Mouse (Mus musculus): ENCODE data around the gene Nrbp1. TPM values are rescaled to one million over a fixed set of nuclear protein-coding genes. Genes with fewer than 3 reads are reported as not detected.
"Not testable (repeated sequence)": the region's sequence is repeated elsewhere in the genome, so short reads cannot be mapped to it uniquely, and the experiment has no call there.

Nrbp1 gene
- polyA plus RNA-seq, 1 experiment from 2014 or later = 182 TPM

- ATAC-seq (ENCODE audit: low FRiP score, low TSS enrichment) = no peak
- no peak overlapping the region for H3K4me3 ChIP-seq (ENCODE audit: low read length)
- H3K4me1 ChIP-seq (ENCODE audit: insufficient read depth, low read length) = peaks cover 21% of the 10 kb centered on the region
- H3K36me3 ChIP-seq (ENCODE audit: insufficient read depth, low read length) = peaks cover 57% of the 10 kb centered on the region
- peaks cover 6% of the 10 kb centered on the region for H3K9me3 ChIP-seq (ENCODE audit: low read length)
- WGBS = 92% methylated on average over 6 of the region's 6 CpGs
- no peak overlapping the region for H3K4me2 ChIP-seq (replicated peaks; ENCODE audit: low read depth, low read length)
- H3K27me3 ChIP-seq (ENCODE audit: insufficient read depth, low read length) = no peaks in the 10 kb centered on the region
- H3K27ac ChIP-seq (ENCODE audit: low read length) = no peak overlapping the region
- no peak overlapping the region for H3K9ac ChIP-seq (replicated peaks; ENCODE audit: low read length)
Observed at GRCm38 (mm10) chr5:31204421-31204820, 36.2 kb upstream of the Nrbp1 start.

- H3K9me3 ChIP-seq (ENCODE audit: low read length); H3K4me3 ChIP-seq (ENCODE audit: low read length); H3K27me3 ChIP-seq (ENCODE audit: insufficient read depth, low read length); H3K4me1 ChIP-seq (ENCODE audit: insufficient read depth, low read length); H3K36me3 ChIP-seq (ENCODE audit: insufficient read depth, low read length); H3K27ac ChIP-seq (ENCODE audit: low read length); H3K9ac ChIP-seq (replicated peaks; ENCODE audit: low read length); H3K4me2 ChIP-seq (replicated peaks; ENCODE audit: low read depth, low read length); ATAC-seq (ENCODE audit: low FRiP score, low TSS enrichment): not testable (repeated sequence)
- WGBS = 89% methylated on average over 6 of the region's 6 CpGs
Observed at GRCm38 (mm10) chr5:31216554-31216953, 24.1 kb upstream of the Nrbp1 start.

GRCm38 (mm10) chr5:31218294-31218693, 22.4 kb upstream of the Nrbp1 start:
- Histone ChIP-seq H3K27ac (ENCODE audit: low read length) (no peak overlapping the region), H3K36me3 (ENCODE audit: insufficient read depth, low read length) (no peaks in the 10 kb centered on the region), H3K4me1 (ENCODE audit: insufficient read depth, low read length) (peaks cover 8% of the 10 kb centered on the region), H3K4me3 (ENCODE audit: low read length) (no peak overlapping the region), H3K9me3 (ENCODE audit: low read length) (no peaks in the 10 kb centered on the region), H3K4me2 (replicated peaks; ENCODE audit: low read depth, low read length) (no peak overlapping the region), H3K27me3 (ENCODE audit: insufficient read depth, low read length) (no peaks in the 10 kb centered on the region), H3K9ac (replicated peaks; ENCODE audit: low read length) (no peak overlapping the region)
- no peak for ATAC-seq (ENCODE audit: low FRiP score, low TSS enrichment)
- WGBS = 55% methylated on average over 7 of the region's 7 CpGs

- H3K36me3 ChIP-seq (ENCODE audit: insufficient read depth, low read length) = no peaks in the 10 kb centered on the region
- H3K4me1 ChIP-seq (ENCODE audit: insufficient read depth, low read length) = peaks cover 8% of the 10 kb centered on the region
- no peaks in the 10 kb centered on the region for H3K9me3 ChIP-seq (ENCODE audit: low read length)
- H3K9ac ChIP-seq (replicated peaks; ENCODE audit: low read length) = no peak overlapping the region
- H3K27me3 ChIP-seq (ENCODE audit: insufficient read depth, low read length) = no peaks in the 10 kb centered on the region
- H3K27ac ChIP-seq (ENCODE audit: low read length) = no peak overlapping the region
- H3K4me3 ChIP-seq (ENCODE audit: low read length) = peak overlapping the region; percentile 86
- 3% methylated on average over 2 of the region's 2 CpGs for WGBS
- peak overlapping the region; percentile 80 for H3K4me2 ChIP-seq (replicated peaks; ENCODE audit: low read depth, low read length)
- ATAC-seq (ENCODE audit: low FRiP score, low TSS enrichment) = no peak
Observed at GRCm38 (mm10) chr5:31219070-31219469, 21.6 kb upstream of the Nrbp1 start.

GRCm38 (mm10) chr5:31219474-31219873, 21.2 kb upstream of the Nrbp1 start:
- Histone ChIP-seq H3K27ac (ENCODE audit: low read length) (peak overlapping the region; percentile 92), H3K9ac (replicated peaks; ENCODE audit: low read length) (peak overlapping the region; percentile 90), H3K4me3 (ENCODE audit: low read length) (peak overlapping the region; percentile 86), H3K27me3 (ENCODE audit: insufficient read depth, low read length) (no peaks in the 10 kb centered on the region), H3K4me2 (replicated peaks; ENCODE audit: low read depth, low read length) (peak overlapping the region; percentile 80), H3K36me3 (ENCODE audit: insufficient read depth, low read length) (no peaks in the 10 kb centered on the region), H3K9me3 (ENCODE audit: low read length) (no peaks in the 10 kb centered on the region), H3K4me1 (ENCODE audit: insufficient read depth, low read length) (peaks cover 8% of the 10 kb centered on the region)
- no peak for ATAC-seq (ENCODE audit: low FRiP score, low TSS enrichment)
- 1% methylated on average over 11 of the region's 11 CpGs for WGBS

GRCm38 (mm10) chr5:31219911-31220447, 20.7 kb upstream of the Nrbp1 start:
- H3K27ac ChIP-seq (ENCODE audit: low read length) = peak overlapping the region; percentile 92
- 0% methylated on average over 40 of the region's 40 CpGs for WGBS
- no peaks in the 10 kb centered on the region for H3K27me3 ChIP-seq (ENCODE audit: insufficient read depth, low read length)
- H3K9me3 ChIP-seq (ENCODE audit: low read length) = no peaks in the 10 kb centered on the region
- peaks cover 8% of the 10 kb centered on the region for H3K4me1 ChIP-seq (ENCODE audit: insufficient read depth, low read length)
- H3K36me3 ChIP-seq (ENCODE audit: insufficient read depth, low read length) = no peaks in the 10 kb centered on the region
- H3K9ac ChIP-seq (replicated peaks; ENCODE audit: low read length) = peak overlapping the region; percentile 90
- H3K4me2 ChIP-seq (replicated peaks; ENCODE audit: low read depth, low read length) = peak overlapping the region; percentile 80
- H3K4me3 ChIP-seq (ENCODE audit: low read length) = peak overlapping the region; percentile 86
- ATAC-seq (ENCODE audit: low FRiP score, low TSS enrichment) = peak; percentile 77

- peak within 1 kb of the TSS; percentile 87 for H3K4me2 ChIP-seq (replicated peaks; ENCODE audit: low read depth, low read length)
- peak within 1 kb of the TSS; percentile 97 for H3K27ac ChIP-seq (ENCODE audit: low read length)
- H3K27me3 ChIP-seq (ENCODE audit: insufficient read depth, low read length) = no peaks in the 10 kb centered on the region
- ATAC-seq (ENCODE audit: low FRiP score, low TSS enrichment) = peak; percentile 97
- no peaks in the 10 kb centered on the region for H3K9me3 ChIP-seq (ENCODE audit: low read length)
- peak within 1 kb of the TSS; percentile 86 for H3K4me3 ChIP-seq (ENCODE audit: low read length)
- no peaks in the 10 kb centered on the region for H3K36me3 ChIP-seq (ENCODE audit: insufficient read depth, low read length)
- H3K4me1 ChIP-seq (ENCODE audit: insufficient read depth, low read length) = peaks cover 8% of the 10 kb centered on the region
- H3K9ac ChIP-seq (replicated peaks; ENCODE audit: low read length) = peak within 1 kb of the TSS; percentile 94
- WGBS = under 1% methylated on average over 69 of the region's 70 CpGs
Observed at GRCm38 (mm10) chr5:31220448-31221303, 20.0 kb upstream of the Nrbp1 start, which contains the start of gene Ppm1g. TSS of gene Ppm1g (minus strand) at chr5:31220687.

- Histone ChIP-seq H3K27me3 (ENCODE audit: insufficient read depth, low read length) (no peaks in the 10 kb centered on the region), H3K4me3 (ENCODE audit: low read length) (peak overlapping the region; percentile 86), H3K4me1 (ENCODE audit: insufficient read depth, low read length) (peaks cover 8% of the 10 kb centered on the region), H3K27ac (ENCODE audit: low read length) (peak overlapping the region; percentile 97), H3K9me3 (ENCODE audit: low read length) (no peaks in the 10 kb centered on the region), H3K36me3 (ENCODE audit: insufficient read depth, low read length) (no peaks in the 10 kb centered on the region), H3K4me2 (replicated peaks; ENCODE audit: low read depth, low read length) (peak overlapping the region; percentile 87), H3K9ac (replicated peaks; ENCODE audit: low read length) (peak overlapping the region; percentile 94)
- ATAC-seq (ENCODE audit: low FRiP score, low TSS enrichment) = no peak
- WGBS = 13% methylated on average over 11 of the region's 11 CpGs
Observed at GRCm38 (mm10) chr5:31221304-31221945, 19.2 kb upstream of the Nrbp1 start.

- no peak for ATAC-seq (ENCODE audit: low FRiP score, low TSS enrichment)
- no peaks in the 10 kb centered on the region for H3K9me3 ChIP-seq (ENCODE audit: low read length)
- H3K36me3 ChIP-seq (ENCODE audit: insufficient read depth, low read length) = no peaks in the 10 kb centered on the region
- H3K4me3 ChIP-seq (ENCODE audit: low read length) = no peak overlapping the region
- peaks cover 8% of the 10 kb centered on the region for H3K4me1 ChIP-seq (ENCODE audit: insufficient read depth, low read length)
- no peak overlapping the region for H3K27ac ChIP-seq (ENCODE audit: low read length)
- no peak overlapping the region for H3K4me2 ChIP-seq (replicated peaks; ENCODE audit: low read depth, low read length)
- H3K9ac ChIP-seq (replicated peaks; ENCODE audit: low read length) = no peak overlapping the region
- 93% methylated on average over 9 of the region's 9 CpGs for WGBS
- H3K27me3 ChIP-seq (ENCODE audit: insufficient read depth, low read length) = no peaks in the 10 kb centered on the region
Observed at GRCm38 (mm10) chr5:31222696-31223095, 18.0 kb upstream of the Nrbp1 start.

Measured in kidney, embryonic 16.5 days (tissue).